Mouse (Mus musculus): ENCODE data around the gene Ttf1.
A peak's percentile ranks its signal among the peaks of the same experiment; 100 is the strongest.

Gene Ttf1

DNA sequence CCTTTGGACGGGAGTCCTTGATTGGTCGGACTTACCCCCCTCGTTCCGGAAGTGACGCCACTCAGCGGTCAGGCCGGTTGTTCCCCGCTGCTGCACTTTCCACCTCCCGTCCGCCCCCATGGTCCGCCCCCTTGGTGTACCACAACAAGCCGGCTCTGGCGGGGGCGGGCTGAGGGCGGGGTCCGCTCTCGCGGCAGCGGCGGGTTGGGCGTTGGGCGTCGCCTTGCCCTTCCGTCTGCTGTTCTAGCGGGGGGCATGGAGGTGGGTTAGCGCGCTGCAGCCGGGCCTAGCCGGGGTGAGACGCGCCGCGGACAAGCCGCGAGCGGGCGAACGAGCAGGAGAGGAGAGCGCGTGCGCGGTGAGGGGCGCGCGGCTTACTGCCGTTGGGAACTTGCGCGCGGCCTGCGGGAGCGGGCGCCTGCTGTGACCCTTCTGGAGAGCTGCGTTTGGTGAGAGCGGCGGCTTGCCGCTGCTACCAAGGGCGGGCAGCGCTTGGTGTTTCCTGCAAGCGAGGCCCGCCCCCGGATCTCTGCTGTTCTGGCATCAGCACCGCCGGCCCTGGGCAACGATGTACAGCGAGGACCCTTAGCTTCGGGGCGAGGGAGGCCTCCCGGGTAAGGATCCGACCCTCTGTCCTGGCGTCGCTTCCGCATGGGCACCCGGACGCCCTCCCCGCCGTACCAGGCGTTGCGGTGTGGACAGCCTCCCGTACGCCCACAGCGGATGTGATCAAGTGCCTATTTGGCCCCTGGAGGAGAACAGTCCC lies 65.1 kb downstream of the Ttf1 start:
- DNase-seq (ENCODE audit: low read depth, low spot score), result peak; percentile 86

DNA sequence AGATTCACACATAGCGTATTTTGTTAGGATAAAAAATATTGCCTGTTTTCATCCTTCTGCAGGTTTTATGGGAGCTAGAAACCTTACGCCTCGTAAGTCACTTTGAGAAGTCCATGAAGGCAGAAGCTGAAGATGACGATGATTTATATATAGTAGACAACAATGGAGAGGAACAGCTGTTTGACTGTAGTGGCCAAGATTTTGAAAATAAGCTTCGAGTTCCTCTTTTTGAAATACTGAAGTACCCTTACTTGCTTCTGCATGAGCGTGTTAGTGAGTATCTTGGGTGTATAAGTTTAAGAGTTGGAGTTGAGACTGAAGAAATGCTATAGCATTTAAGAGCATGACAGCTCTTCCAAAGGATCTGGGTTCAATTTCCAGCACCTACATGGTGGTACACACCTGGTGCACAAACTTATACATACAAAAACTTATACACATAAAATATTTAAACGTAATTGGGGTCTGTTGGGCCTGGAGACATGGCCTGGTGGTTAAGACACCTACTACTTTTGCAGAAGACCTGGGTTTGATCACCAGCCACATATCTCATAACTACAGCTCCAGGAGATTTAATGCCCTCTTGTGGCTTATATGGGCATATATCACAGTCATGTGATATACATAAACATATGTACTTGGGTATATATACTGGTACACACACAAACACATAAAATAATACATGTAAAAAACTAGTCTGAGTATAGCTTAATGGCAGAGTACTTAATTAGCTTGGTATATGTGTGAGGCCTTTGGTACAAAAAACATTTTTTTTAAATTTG lies 70.2 kb downstream of the Ttf1 start:
- DNase-seq (ENCODE audit: low read depth, low spot score), result no peak

DNA sequence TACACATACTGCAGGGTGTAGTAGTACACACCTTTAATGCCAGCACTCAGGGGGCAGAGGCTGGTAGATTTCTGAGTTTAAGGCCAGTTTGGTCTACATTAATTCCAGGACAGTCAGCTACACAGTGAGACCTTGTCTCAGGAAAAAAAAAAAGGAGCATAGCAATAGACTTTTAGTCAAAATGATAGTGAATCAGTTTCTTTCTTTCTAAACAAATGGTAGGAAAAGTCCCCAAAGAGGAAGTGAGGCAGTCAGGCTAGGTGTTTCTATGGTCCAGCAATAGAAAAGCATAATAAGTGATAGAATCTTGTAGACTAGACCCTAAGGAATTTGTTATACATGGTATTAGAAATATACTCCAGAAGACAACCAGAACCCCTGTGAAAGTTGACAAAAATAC lies 75.1 kb downstream of the Ttf1 start:
- DNase-seq (ENCODE audit: low read depth, low spot score), result no peak

Measured in c-Kit-negative CD71-positive TER-119-positive erythroid progenitor cells, embryonic 14.5 days (primary cell).